Mouse (Mus musculus) ZHBTc4 (cell line): ENCODE results near the gene Tmem259.
A peak's percentile ranks its signal among the peaks of the same experiment; 100 is the strongest.

Experiments used
- DNase-seq: peaks from one replicate; pipeline ENCODE4 v3.0.0-alpha.2; 2011; ENCODE audit warnings: low read depth, low spot score

Gene Tmem259

GRCm38 (mm10) chr10:79984195-79984816 is at the start of gene Tmem259:
Gene Tmem259, minus strand, starts transcription at chr10:79984330.
- peak; percentile 95 for DNase-seq

- DNase-seq: no peak
These were observed 48.8 kb upstream of the Tmem259 start for GRCm38 (mm10) chr10:80032799-80033480.

- no peak for DNase-seq
These were observed 46.6 kb upstream of the Tmem259 start for GRCm38 (mm10) chr10:80030736-80031135.

GRCm38 (mm10) chr10:80030191-80030590 is 46.1 kb upstream of the Tmem259 start:
- no peak for DNase-seq

GRCm38 (mm10) chr10:80028521-80028846 is 44.4 kb upstream of the Tmem259 start:
- no peak for DNase-seq

- DNase-seq: peak; percentile 92
These were observed 43.8 kb upstream of the Tmem259 start for GRCm38 (mm10) chr10:80027681-80028520.

GRCm38 (mm10) chr10:80025889-80026288 is 41.8 kb upstream of the Tmem259 start:
- DNase-seq: peak; percentile 90

- no peak for DNase-seq
These were observed 41.3 kb upstream of the Tmem259 start for GRCm38 (mm10) chr10:80025463-80025862.

- no peak for DNase-seq
These were observed 40.9 kb upstream of the Tmem259 start for GRCm38 (mm10) chr10:80025044-80025347.

GRCm38 (mm10) chr10:80024229-80025043 is 40.3 kb upstream of the Tmem259 start:
- no peak for DNase-seq

GRCm38 (mm10) chr10:80023758-80024157 is 39.6 kb upstream of the Tmem259 start:
- DNase-seq: no peak

GRCm38 (mm10) chr10:80022806-80023205 is 38.7 kb upstream of the Tmem259 start:
- no peak for DNase-seq

GRCm38 (mm10) chr10:80022164-80022563 is 38.0 kb upstream of the Tmem259 start:
- DNase-seq: no peak

- DNase-seq: no peak
These were observed 37.2 kb upstream of the Tmem259 start for GRCm38 (mm10) chr10:80021320-80021641.

- no peak for DNase-seq
These were observed 36.6 kb upstream of the Tmem259 start for GRCm38 (mm10) chr10:80020603-80021319.

GRCm38 (mm10) chr10:80020191-80020590 is 36.1 kb upstream of the Tmem259 start:
- no peak for DNase-seq

- DNase-seq: no peak
These were observed 35.5 kb upstream of the Tmem259 start for GRCm38 (mm10) chr10:80019471-80020131.

GRCm38 (mm10) chr10:80018739-80019297 is 34.7 kb upstream of the Tmem259 start:
- DNase-seq: no peak

- no peak for DNase-seq
These were observed 33.6 kb upstream of the Tmem259 start for GRCm38 (mm10) chr10:80017771-80018170.

- DNase-seq: no peak
These were observed 33.2 kb upstream of the Tmem259 start for GRCm38 (mm10) chr10:80017361-80017760.

GRCm38 (mm10) chr10:80016931-80017330 is 32.8 kb upstream of the Tmem259 start:
- DNase-seq: no peak
